9 mouse cellular contexts compared by ENCODE assay signal in genomic region chr16:21332411-21332810, GRCm38 (mm10).
DNase-seq lines count a peak whose midpoint lies in the region; ATAC-seq and TF ChIP-seq lines count a peak whose summit lies in the region.
"Had no signal": no experiment of that assay in that cellular context is flagged by ENCODE, and none has a peak within 500 bp of the region (broad histone marks: within the 10 kb centered on the region; RNA-seq: fewer than 3 reads in every experiment).

No protein-coding gene starts in this region.

- H3K4me3 ChIP-seq in heart, embryonic 15.5 days: peak overlapping the region; percentile 71
- peak overlapping the region; percentile 72 to 77 for H3K4me3 ChIP-seq in MEL (ENCODE audit: control insufficient read depth in 1 of 2, insufficient read depth in 1 of 2, low read depth in 2 of 2, low read length in 2 of 2)
- peak overlapping the region; percentile 58 for H3K4me3 ChIP-seq in embryonic facial prominence, embryonic 15.5 days (replicated peaks)
- H3K4me3 ChIP-seq in limb, embryonic 14.5 days (replicated peaks; ENCODE audit: low read length): peak overlapping the region; percentile 69
- peak overlapping the region; percentile 71 for H3K4me3 ChIP-seq in stomach, embryonic 15.5 days (replicated peaks)

- peak overlapping the region; percentile 81 for H3K9ac ChIP-seq in heart, embryonic 15.5 days
- peak overlapping the region; percentile 87 for H3K9ac ChIP-seq in MEL (ENCODE audit: control insufficient read depth, low read depth, low read length, poor library complexity, severe bottlenecking)
- peak overlapping the region; percentile 49; the same call in 1 of the 2 replicates for H3K9ac ChIP-seq in embryonic facial prominence, embryonic 15.5 days
- peak overlapping the region; percentile 78 for H3K9ac ChIP-seq in limb, embryonic 14.5 days (ENCODE audit: low read depth, low read length, severe bottlenecking)
- H3K9ac ChIP-seq in stomach, embryonic 15.5 days: peak overlapping the region; percentile 76; the same call in 1 of the 2 replicates

- intact Hi-C loops in heart, postnatal 14 days (cut with DNase I): loop anchor here (5.0 kb wide), 1 partner anchor 125 kb away; no protein-coding TSS in a partner anchor

- H3K4me2 ChIP-seq in heart, embryonic 15.5 days: peak overlapping the region; percentile 84
- peak overlapping the region; percentile 55 for H3K4me2 ChIP-seq in embryonic facial prominence, embryonic 15.5 days (replicated peaks)
- H3K4me2 ChIP-seq in limb, embryonic 14.5 days (replicated peaks; ENCODE audit: low read depth, low read length, severe bottlenecking): peak overlapping the region; percentile 80
- peak overlapping the region; percentile 82 for H3K4me2 ChIP-seq in stomach, embryonic 15.5 days

- 34% methylated on average over 7 of the region's 7 CpGs for WGBS in heart, embryonic 15.5 days
- WGBS in embryonic facial prominence, embryonic 15.5 days: 48% methylated on average over 7 of the region's 7 CpGs
- WGBS in limb, embryonic 14.5 days: 57% methylated on average over 7 of the region's 7 CpGs
- 56% methylated on average over 7 of the region's 7 CpGs for WGBS in stomach, embryonic 15.5 days

- H3K36me3 ChIP-seq in heart, embryonic 15.5 days: no peaks in the 10 kb centered on the region
- peaks cover 0 to 18% of the 10 kb centered on the region in 2 experiments; a peak in 2 of 4 replicates for H3K36me3 ChIP-seq in MEL (ENCODE audit: control insufficient read depth in 1 of 2, insufficient read depth in 2 of 2, low read length in 2 of 2)
- no peaks in the 10 kb centered on the region for H3K36me3 ChIP-seq in embryonic facial prominence, embryonic 15.5 days
- H3K36me3 ChIP-seq in limb, embryonic 14.5 days (ENCODE audit: control insufficient read depth, insufficient read depth, low read length): no peaks in the 10 kb centered on the region
- H3K36me3 ChIP-seq in stomach, embryonic 15.5 days: no peaks in the 10 kb centered on the region

- DNase-seq in heart, postnatal 14 days: no peak
- DNase-seq in MEL (ENCODE audit: low read depth, low spot score): peak; percentile 53
- DNase-seq in limb, embryonic 14.5 days (ENCODE audit: low spot score): no peak
- DNase-seq in spleen, postnatal 4 days (ENCODE audit: low spot score in 2 of 2): no peak

- H3K9me3 ChIP-seq in heart, embryonic 15.5 days (replicated peaks): no peaks in the 10 kb centered on the region
- H3K9me3 ChIP-seq in MEL (replicated peaks; ENCODE audit: insufficient read depth, low read length): no peaks in the 10 kb centered on the region
- no peaks in the 10 kb centered on the region for H3K9me3 ChIP-seq in embryonic facial prominence, embryonic 15.5 days (replicated peaks)
- no peaks in the 10 kb centered on the region for H3K9me3 ChIP-seq in limb, embryonic 14.5 days (ENCODE audit: control insufficient read depth, low read length)
- no peaks in the 10 kb centered on the region for H3K9me3 ChIP-seq in stomach, embryonic 15.5 days

- no peak for TF ChIP-seq EP300 in MEL (IDR thresholded peaks at IDR 0.05; ENCODE audit: low read depth in 1 of 2, low read length in 2 of 2)

- TF ChIP-seq RAD21 in MEL (IDR thresholded peaks at IDR 0.05; ENCODE audit: low read depth, low read length): no peak

- no peak for TF ChIP-seq CTCF in MEL (IDR thresholded peaks at IDR 0.05 in 2 of 3, conservative IDR thresholded peaks at IDR 0.05 in 1 of 3; ENCODE audit: control insufficient read depth in 1 of 3, insufficient read depth in 1 of 3, low read depth in 2 of 3, low read length in 3 of 3, poor library complexity in 1 of 3, severe bottlenecking in 1 of 3)

- no peak for TF ChIP-seq POLR2A in MEL (IDR thresholded peaks at IDR 0.05; ENCODE audit: control insufficient read depth in 1 of 2, insufficient read depth in 1 of 2, low read depth in 1 of 2, low read length in 2 of 2, poor library complexity in 1 of 2)
- no peak for TF ChIP-seq POLR2A in limb, embryonic 14.5 days (IDR thresholded peaks at IDR 0.05; ENCODE audit: borderline replicate concordance, extremely low read depth, insufficient read depth, insufficient read length)

- ATAC-seq in heart, embryonic 15.5 days (replicated peaks; ENCODE audit: insufficient number of reproducible peaks, insufficient read depth, low FRiP score, low read depth): no peak
- no peak for ATAC-seq in embryonic facial prominence, embryonic 15.5 days (ENCODE audit: insufficient number of reproducible peaks, low FRiP score, low TSS enrichment, low read depth)
- no peak for ATAC-seq in limb, embryonic 14.5 days (ENCODE audit: low FRiP score, low read depth)
- ATAC-seq in stomach, embryonic 15.5 days (ENCODE audit: insufficient read depth, low FRiP score, low read depth): no peak
- no peak for ATAC-seq in granulocyte monocyte progenitor cell, adult 5-6 weeks (replicated peaks; ENCODE audit: poor library complexity, severe bottlenecking)

- H3K27me3 ChIP-seq in heart, embryonic 15.5 days: no peaks in the 10 kb centered on the region
- no peaks in the 10 kb centered on the region for H3K27me3 ChIP-seq in MEL (ENCODE audit: control insufficient read depth in 1 of 2, insufficient read depth in 2 of 2, low read length in 2 of 2)
- H3K27me3 ChIP-seq in embryonic facial prominence, embryonic 15.5 days: no peaks in the 10 kb centered on the region
- no peaks in the 10 kb centered on the region for H3K27me3 ChIP-seq in limb, embryonic 14.5 days (ENCODE audit: control insufficient read depth, insufficient read depth, low read length)
- no peaks in the 10 kb centered on the region for H3K27me3 ChIP-seq in stomach, embryonic 15.5 days (replicated peaks)
- H3K27me3 ChIP-seq: Patski had no signal

- peaks cover 13% of the 10 kb centered on the region for H3K79me2 ChIP-seq in MEL (ENCODE audit: control insufficient read depth, insufficient read depth, low read length, poor library complexity)

- peak overlapping the region; percentile 96 for H3K27ac ChIP-seq in heart, embryonic 15.5 days
- peak overlapping the region; percentile 86 for H3K27ac ChIP-seq in MEL (ENCODE audit: control insufficient read depth, low read depth, low read length)
- H3K27ac ChIP-seq in embryonic facial prominence, embryonic 15.5 days (replicated peaks): peak overlapping the region; percentile 90
- H3K27ac ChIP-seq in limb, embryonic 14.5 days (replicated peaks; ENCODE audit: low read depth, low read length): no peak overlapping the region
- peak overlapping the region; percentile 92 for H3K27ac ChIP-seq in stomach, embryonic 15.5 days

- peaks cover 14% of the 10 kb centered on the region; the same call in 1 of the 2 replicates for H3K4me1 ChIP-seq in heart, embryonic 15.5 days (replicated peaks)
- peaks cover 3 to 10% of the 10 kb centered on the region in 2 experiments; a peak in 3 of 4 replicates for H3K4me1 ChIP-seq in MEL (ENCODE audit: control insufficient read depth in 1 of 2, insufficient read depth in 2 of 2, low read length in 2 of 2)
- peaks cover 30% of the 10 kb centered on the region for H3K4me1 ChIP-seq in embryonic facial prominence, embryonic 15.5 days
- peaks cover 17% of the 10 kb centered on the region; the same call in 1 of the 2 replicates for H3K4me1 ChIP-seq in limb, embryonic 14.5 days (ENCODE audit: control insufficient read depth, insufficient read depth, low read length)
- H3K4me1 ChIP-seq in stomach, embryonic 15.5 days: no peaks in the 10 kb centered on the region

TF ChIP-seq in MEL, 35 proteins besides CTCF, POLR2A, EP300 and RAD21:
- peak; percentile 74; the same call in 1 of the 2 replicates for TF ChIP-seq CHD1 (IDR thresholded peaks at IDR 0.05; ENCODE audit: low read depth, low read length)
- no peak for TF ChIP-seq KAT2A (conservative IDR thresholded peaks at IDR 0.05; ENCODE audit: low read depth, low read length)
- TF ChIP-seq MAFK (IDR thresholded peaks at IDR 0.05; ENCODE audit: borderline replicate concordance, low read depth, low read length): no peak
- peak; percentile 24; the same call in 1 of the 2 replicates for TF ChIP-seq MYC (IDR thresholded peaks at IDR 0.05; ENCODE audit: low read depth, low read length)
- TF ChIP-seq SMC3 (IDR thresholded peaks at IDR 0.05; ENCODE audit: low read depth, low read length): no peak
- no peak for TF ChIP-seq MEF2A (IDR thresholded peaks at IDR 0.05; ENCODE audit: extremely low read depth, insufficient replicate concordance, low read depth, low read length, poor library complexity, severe bottlenecking)
- no peak for TF ChIP-seq MXI1 (IDR thresholded peaks at IDR 0.05; ENCODE audit: low read depth, low read length)
- TF ChIP-seq ZNF384 (IDR thresholded peaks at IDR 0.05; ENCODE audit: low read depth, low read length): no peak
- TF ChIP-seq TAL1 (IDR thresholded peaks at IDR 0.05; ENCODE audit: low read length): no peak
- TF ChIP-seq TBP (IDR thresholded peaks at IDR 0.05; ENCODE audit: low read depth, low read length): no peak
- TF ChIP-seq USF1 (IDR thresholded peaks at IDR 0.05; ENCODE audit: low read depth, low read length): no peak
- no peak for TF ChIP-seq ZKSCAN1 (IDR thresholded peaks at IDR 0.05; ENCODE audit: low read depth, low read length)
- TF ChIP-seq JUND (IDR thresholded peaks at IDR 0.05; ENCODE audit: low read depth, low read length): no peak
- TF ChIP-seq SIN3A (IDR thresholded peaks at IDR 0.05; ENCODE audit: low read length): no peak
- TF ChIP-seq ELF1 (IDR thresholded peaks at IDR 0.05; ENCODE audit: low read depth, low read length): no peak
